Mouse (Mus musculus) cerebellum, postnatal 14 days (tissue): ENCODE measurements around the gene Gpd2.
A peak's percentile ranks its signal among the peaks of the same experiment; 100 is the strongest.

Experiments
- DNase-seq, 2 experiments: peaks; one replicate each; pipeline ENCODE4 v3.0.0; 2021; ENCODE audit warnings: mixed read lengths in 2 of 2

Gene Gpd2

GRCm38 (mm10) chr2:57304212-57304611 lies 66.8 kb downstream of the Gpd2 start:
- no peak for DNase-seq

- DNase-seq = no peak
Observed at GRCm38 (mm10) chr2:57312268-57312797, 74.9 kb downstream of the Gpd2 start.

GRCm38 (mm10) chr2:57316055-57316454 lies 78.6 kb downstream of the Gpd2 start:
- peak; percentile 43 to 63 for DNase-seq

DNA sequence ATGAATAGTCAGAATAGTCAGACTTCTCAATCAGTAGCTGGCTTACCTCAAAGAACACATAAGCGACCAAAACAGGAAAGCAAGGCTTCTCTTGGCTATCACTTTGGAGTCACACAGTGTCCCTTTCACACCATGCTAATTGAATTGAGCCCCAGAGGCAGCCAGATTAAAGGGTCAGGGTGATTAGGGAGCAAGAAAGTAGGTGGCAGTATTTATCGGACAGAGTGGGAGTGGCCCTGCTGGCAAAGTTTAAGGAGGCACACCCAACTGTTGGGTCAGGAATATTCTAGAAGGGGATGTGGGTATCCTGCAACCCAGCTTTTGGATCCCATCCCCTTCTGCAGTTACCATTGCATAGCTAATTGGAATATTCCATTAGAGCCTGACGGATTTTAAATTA lies 80.9 kb downstream of the Gpd2 start:
- no peak for DNase-seq

DNA sequence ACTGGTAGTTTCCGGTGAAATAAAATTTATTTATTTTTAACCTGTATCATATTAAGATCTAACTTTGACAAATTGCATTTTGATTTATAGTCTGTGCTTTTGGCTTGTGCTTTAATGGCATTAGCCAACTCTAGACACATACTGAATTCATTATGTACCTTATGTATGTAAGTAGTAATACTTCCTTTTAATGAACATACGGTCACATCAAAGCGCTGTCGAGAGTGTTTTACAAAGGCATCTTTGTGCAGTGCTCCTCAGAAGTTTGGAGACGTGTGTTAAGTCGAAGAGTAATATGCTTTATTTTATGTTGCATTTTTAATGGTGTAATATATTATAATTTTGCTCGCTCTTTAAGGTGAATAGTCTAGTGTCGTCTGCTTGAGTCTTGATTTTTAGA lies 88.7 kb downstream of the Gpd2 start:
- DNase-seq = no peak

DNA sequence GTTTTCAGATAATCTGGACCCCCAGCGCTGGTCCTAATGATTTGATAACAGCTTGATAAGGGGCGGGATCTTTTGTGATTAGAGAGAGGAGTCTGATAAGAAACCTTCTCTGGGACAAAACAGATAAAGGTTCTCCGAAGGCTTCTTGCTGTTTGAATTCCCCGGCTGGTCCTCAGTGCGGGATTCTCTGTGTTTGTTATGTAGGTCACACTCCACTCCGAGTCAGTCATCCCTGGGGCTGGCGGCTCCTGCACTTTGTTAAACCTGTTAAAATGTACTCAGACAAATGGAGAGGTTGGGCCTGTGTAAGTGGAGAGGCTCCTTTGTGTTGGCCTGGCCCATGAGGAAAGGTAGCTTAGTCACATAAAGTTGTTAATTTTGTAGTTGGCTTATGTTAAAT lies 91.9 kb downstream of the Gpd2 start:
- no peak for DNase-seq

DNA sequence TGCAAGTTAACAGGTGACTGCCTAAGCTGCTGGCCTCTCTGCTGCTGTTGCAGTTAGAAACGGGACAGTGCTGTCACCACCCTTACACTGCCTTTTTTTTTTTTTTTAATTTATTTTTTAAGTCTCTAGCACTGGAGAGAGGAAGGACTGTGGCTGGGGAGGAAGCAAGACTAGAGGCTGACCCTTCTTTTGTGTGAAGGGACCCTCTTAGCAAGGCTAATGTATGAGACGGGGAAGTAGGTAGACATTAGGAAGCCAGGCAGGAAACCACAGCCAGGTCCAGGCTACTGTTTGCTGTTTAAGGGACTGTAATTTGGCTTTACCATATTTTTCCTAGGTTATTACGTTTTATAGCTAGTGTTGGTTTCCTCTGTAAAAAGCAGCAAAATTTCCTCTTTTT lies 93.4 kb downstream of the Gpd2 start:
- DNase-seq = no peak

DNA sequence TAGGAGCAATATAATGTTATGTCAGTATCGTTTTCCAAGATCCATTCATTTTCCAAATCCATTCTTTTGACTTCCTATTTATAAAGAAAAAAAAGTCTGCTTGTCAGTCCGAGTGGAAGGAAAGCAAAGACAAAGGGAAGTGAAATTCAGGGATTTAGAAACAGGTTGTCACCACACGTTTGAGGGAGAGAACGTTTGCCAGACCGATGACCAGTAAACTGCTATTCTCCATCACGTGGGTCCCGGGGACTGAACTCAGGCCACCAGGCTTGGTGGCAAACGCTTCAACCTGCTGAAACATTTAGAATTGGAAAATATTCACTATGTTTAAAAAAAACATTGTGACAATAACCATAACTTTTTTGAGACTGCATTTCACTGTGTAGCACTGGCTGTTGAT lies 93.8 kb downstream of the Gpd2 start:
- no peak for DNase-seq

GRCm38 (mm10) chr2:57333481-57333880 lies 96.0 kb downstream of the Gpd2 start:
- DNase-seq = no peak

GRCm38 (mm10) chr2:57335397-57335796 lies 98.0 kb downstream of the Gpd2 start:
- no peak for DNase-seq

DNA sequence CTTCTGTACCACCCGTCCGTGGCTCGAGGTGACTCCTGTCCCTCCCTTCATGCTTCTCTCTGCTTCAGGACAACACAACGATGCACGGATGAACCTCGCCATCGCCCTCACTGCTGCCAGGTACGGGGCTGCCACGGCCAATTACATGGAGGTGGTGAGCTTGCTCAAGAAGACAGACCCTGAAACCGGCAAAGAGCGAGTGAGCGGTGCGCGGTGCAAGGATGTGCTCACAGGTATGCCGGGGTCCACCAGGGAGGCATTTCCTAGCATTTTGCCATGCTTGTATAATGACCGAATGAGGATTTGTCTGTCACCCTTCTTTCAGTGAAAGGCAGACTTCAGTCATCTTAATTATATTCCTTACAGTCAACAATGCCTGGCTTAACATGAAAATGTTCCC lies 101.3 kb downstream of the Gpd2 start:
- DNase-seq = no peak

DNA sequence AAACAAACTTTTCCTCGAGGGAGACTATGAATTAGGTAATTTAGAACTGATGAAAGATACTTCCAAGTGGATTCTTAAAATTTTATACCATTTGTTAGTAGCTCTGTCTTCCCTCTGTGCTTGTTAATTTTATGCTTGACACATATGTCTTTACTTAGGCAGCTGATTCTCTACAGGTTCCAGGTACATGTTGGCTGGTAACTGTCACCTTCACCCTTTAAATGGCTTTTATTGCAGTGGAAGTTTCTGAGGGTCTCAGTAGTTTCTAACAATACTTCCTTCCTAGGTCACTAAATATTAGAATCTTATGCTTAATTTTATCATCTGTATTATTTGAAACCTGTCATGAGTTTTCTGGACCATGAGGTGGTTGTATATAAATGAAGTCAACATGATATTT lies 105.5 kb downstream of the Gpd2 start:
- no peak for DNase-seq

GRCm38 (mm10) chr2:57350615-57351014 lies 113.2 kb downstream of the Gpd2 start:
- no peak for DNase-seq

- DNase-seq = no peak
Observed at GRCm38 (mm10) chr2:57353722-57354432, 116.4 kb downstream of the Gpd2 start.

GRCm38 (mm10) chr2:57354848-57355247 lies 117.4 kb downstream of the Gpd2 start:
- no peak for DNase-seq

DNA sequence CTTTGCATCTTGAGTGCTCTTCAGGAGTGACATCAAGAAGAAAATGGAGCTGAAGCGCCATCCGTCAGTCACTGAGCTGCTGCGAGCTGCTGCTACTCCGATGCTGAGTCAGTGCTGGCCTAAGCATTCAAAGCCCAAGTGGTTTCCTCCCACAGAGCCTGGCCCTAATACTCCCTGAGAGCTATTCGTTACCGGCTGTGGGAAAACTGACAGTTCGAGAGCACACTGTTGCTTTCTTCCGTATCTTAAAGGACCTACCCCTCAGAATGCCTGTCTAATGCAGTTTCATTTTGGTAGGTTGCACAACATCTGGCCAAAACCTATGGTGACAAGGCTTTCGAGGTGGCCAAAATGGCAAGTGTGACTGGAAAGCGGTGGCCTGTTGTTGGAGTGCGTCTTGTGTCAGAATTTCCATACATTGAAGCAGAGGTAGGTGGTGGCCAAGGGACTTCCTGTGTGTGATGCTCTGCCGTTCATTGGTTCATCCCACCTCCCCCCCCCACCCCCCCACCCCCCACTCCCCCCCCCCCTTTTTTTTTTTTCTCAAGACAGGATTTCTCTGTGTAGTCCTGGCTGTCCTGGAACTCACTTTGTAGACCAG lies 118.9 kb downstream of the Gpd2 start:
- DNase-seq = no peak

GRCm38 (mm10) chr2:57362503-57362902 lies 125.1 kb downstream of the Gpd2 start:
- no peak for DNase-seq

- DNase-seq = peak; percentile 22 to 32
Observed at GRCm38 (mm10) chr2:57374647-57375046, 137.2 kb downstream of the Gpd2 start.

DNA sequence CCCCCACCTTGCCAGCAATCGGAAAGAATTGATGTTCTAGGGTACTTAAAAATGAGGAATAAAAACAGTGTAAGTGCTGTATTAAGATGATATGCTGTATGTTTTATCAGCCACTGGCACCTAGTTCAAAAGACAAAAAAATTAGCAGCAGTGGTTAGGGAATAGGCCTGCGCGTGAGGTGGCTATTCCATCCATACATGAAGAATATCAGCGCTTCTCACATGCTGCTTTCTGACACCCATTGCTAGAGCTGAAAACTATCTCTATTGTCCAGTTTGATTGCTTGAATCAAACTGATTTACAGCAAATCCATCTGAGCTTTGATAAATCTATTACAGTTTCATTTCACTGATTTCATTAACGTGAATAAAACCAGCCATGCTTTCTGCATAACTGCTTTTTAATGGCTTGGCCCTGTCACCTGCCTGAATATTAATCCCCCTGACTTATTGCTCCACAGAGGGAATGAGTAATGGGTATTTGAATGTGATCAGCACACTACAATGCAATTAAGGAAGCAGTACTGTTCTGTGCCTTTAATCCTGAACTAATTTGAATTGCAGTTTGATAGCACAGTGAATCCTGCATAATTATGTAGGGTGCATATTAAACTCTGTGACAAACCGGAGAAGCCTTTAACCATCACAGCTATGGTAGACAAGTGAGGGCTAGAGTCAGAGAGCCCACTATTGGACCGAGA lies 137.9 kb downstream of the Gpd2 start:
- DNase-seq = no peak

- peak; percentile 9 to 29 for DNase-seq
Observed at GRCm38 (mm10) chr2:57378147-57378889, 140.9 kb downstream of the Gpd2 start.

DNA sequence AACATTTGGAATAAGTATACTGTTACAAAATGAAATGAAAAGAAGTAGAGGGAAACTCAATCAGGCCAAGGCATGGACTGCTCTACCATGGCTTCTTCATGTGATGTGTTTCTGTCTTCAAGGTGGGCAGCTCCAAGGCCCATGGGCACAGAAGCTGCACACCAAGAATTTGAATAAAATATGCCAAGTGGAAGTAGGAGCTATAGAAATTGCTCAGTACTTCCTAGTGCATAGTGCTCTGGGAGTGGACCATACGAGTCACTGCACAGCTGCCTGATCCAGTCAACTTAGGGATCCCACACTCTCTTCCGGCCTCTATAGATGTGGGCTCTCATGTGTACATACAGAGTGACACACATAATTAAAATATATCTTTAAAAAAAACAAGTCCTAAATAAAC lies 147.2 kb downstream of the Gpd2 start:
- DNase-seq = no peak

DNA sequence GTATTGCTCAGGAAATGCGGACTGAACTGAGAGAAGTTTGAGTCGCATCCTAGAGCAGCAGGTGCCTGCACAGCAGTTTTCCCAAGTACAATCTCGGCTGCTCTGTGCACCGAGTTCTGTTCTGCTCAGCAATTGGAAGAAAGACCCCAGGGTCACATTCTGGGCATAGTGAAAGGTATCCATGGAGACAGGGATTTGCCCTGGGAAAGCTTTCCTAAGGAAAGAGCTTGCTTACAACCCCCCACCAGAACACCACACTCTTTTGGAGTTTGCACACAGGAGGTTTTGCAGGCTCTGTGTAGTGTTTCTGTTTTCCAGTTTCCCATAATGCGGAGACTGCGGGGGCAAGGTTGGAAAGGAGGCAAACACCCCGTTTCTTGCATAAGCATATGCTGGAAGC lies 150.4 kb downstream of the Gpd2 start:
- no peak for DNase-seq

DNA sequence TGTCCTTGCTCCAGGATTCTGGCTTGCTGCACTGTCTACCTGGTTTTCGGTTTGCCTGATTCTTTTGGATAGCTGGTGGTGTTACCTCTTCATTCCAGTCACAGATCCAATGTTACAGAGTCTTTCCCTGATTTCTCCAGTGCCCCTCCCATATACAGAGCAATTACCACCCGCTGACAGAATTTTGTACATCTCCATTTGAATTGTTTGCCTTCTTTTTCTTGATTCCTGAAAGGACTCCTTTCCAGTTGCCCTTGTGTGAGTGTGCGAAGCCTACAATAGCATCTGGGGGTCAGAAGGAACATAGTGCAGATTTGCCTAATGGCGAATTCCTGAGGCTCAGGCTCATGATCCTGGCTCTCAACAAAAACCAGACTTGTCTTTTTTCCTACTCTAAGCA lies 157.6 kb downstream of the Gpd2 start:
- no peak for DNase-seq
